Mouse (Mus musculus) stomach, adult 2 months (tissue): Measurements from ENCODE around the gene Emc1. TPM values are rescaled to one million over a fixed set of nuclear protein-coding genes. Genes with fewer than 3 reads are reported as not detected.

Source experiments
- polyA plus RNA-seq: library from polyadenylated mRNA; depleted of rRNA; stranded (reverse); fragments of >200 nt; gene quantifications from 2 replicates; pipeline ENCODE4 v1.2.3, GENCODE M21; 2012; rRNA removed

Gene Emc1
- 11.4 and 13.8 TPM in 2 replicates for polyA plus RNA-seq

DNA sequence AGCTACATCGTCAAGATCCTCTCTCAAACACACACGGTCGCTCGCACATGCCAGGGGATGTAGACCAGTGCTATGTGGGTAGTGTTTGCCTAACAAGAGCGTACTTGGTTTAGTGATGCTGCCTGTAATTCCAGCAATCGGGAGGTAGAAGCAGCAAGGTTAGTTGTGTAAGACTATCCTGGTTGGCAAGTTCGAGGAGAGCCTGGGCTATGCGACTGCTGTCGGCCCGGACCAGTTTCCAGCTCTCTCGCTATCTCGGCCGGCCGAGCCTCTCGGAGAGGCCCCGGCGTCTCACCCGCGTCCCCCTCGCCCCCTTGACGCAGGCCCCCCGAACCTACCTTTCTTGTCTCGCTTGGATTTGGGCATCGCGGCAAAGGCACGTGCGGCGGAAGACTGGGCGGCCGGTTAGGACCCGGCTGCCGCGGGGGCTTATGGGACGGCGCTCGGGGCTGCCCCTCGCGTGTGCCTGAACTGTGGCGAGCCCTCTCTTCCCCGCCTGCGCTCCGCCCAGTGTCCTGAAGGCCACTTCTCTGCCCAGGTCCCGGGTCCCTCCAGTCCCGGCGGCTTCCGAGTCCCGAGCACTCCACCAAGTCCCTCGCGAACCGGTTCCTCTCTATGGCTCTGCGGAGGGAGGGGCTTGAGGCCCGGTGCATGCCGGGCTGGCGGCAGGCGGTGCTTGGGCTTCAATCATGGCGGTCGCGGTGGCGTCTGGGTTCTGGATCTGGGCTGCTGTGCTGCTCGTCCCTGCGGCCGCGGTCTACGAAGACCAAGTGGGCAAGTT, at the start of gene Emc1, which contains the start of the genes Mrto4 and Ubr4:
Gene Emc1, plus strand, starts transcription at position 657 of the 781 bp plus-strand sequence.
Gene Mrto4, minus strand, starts transcription at position 646 of the 781 bp plus-strand sequence.
Gene Ubr4, plus strand, starts transcription at position 679 of the 781 bp plus-strand sequence.

GRCm38 (mm10) chr4:139310171-139310898, 42.1 kb upstream of the Emc1 start, which contains the start of the genes Pqlc2 and Akr7a5:
Gene Pqlc2 (minus strand): TSS chr4:139310708.
Gene Akr7a5 (plus strand): TSS chr4:139310744.

Other genes with a start within 250 kb of the Emc1 start
- 9.7 and 17.6 TPM in 2 replicates for gene Minos1, start 221.5 kb upstream of the Emc1 start, polyA plus RNA-seq
- gene Capzb, start 159.7 kb upstream of the Emc1 start, polyA plus RNA-seq: 72.2 and 195 TPM in 2 replicates
- 19.7 and 26.9 TPM in 2 replicates for gene Pqlc2, start 41.9 kb upstream of the Emc1 start, polyA plus RNA-seq
- 33.0 and 64.7 TPM in 2 replicates for gene Akr7a5, start 41.8 kb upstream of the Emc1 start, polyA plus RNA-seq
- 5.2 and 5.6 TPM in 2 replicates for gene Mrto4, start within 50 bp of the Emc1 start, polyA plus RNA-seq
- gene Ubr4, start within 50 bp of the Emc1 start, polyA plus RNA-seq: 80.8 and 86.0 TPM in 2 replicates
- 3.7 and 4.0 TPM in 2 replicates for gene Iffo2, start 178.0 kb downstream of the Emc1 start, polyA plus RNA-seq